Mouse (Mus musculus) heart, adult 11 months (tissue): ENCODE results near the gene Hs3st3a1.
A peak's percentile ranks its signal among the peaks of the same experiment; 100 is the strongest.

Source experiments
- DNase-seq: peaks from one replicate; pipeline ENCODE4 v3.0.0; 2022

The Hs3st3a1 gene

GRCm38 (mm10) chr11:64489587-64490433 is 54.7 kb downstream of the Hs3st3a1 start:
- peak; percentile 54 for DNase-seq

GRCm38 (mm10) chr11:64494448-64494847 is 59.3 kb downstream of the Hs3st3a1 start:
- peak; percentile 64 for DNase-seq

DNA sequence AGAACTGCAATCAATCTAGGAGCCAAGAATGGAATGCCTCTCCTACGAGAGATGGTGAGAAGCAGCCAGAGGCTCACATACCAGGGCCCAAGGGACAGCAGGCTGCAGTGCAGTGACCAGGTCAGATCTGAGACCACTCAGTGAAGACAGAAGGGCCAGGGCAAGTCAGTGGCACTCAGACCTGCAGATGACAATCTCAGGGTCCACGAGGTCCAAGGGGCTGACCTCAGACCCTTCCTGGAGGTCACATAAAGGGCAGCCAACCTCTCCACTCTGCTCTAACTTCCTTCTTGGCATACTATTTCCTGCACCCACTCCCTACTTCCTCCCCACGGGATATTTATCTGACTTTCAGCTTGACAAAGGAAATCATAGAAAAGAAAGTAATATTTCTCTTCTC is 60.8 kb downstream of the Hs3st3a1 start:
- peak; percentile 91 for DNase-seq

DNA sequence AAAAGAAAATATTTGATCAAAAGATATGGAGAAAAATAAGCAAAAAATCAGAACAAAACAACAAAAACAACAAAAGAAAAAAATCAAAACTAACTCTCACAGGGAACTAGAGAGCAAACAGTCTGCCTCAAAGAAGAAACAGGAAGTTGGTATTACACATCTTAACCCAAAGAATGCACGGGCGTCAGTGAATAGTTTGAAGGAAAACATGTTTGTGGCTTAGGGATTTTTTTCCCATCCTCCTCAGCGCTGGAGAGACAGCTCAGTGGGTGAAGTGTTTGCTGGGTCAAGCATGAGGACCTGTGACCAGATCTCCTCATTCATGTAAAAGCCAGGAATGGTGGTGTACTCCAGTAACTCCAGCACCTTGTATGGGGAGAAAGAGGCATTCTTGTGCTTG is 61.5 kb downstream of the Hs3st3a1 start:
- no peak for DNase-seq

DNA sequence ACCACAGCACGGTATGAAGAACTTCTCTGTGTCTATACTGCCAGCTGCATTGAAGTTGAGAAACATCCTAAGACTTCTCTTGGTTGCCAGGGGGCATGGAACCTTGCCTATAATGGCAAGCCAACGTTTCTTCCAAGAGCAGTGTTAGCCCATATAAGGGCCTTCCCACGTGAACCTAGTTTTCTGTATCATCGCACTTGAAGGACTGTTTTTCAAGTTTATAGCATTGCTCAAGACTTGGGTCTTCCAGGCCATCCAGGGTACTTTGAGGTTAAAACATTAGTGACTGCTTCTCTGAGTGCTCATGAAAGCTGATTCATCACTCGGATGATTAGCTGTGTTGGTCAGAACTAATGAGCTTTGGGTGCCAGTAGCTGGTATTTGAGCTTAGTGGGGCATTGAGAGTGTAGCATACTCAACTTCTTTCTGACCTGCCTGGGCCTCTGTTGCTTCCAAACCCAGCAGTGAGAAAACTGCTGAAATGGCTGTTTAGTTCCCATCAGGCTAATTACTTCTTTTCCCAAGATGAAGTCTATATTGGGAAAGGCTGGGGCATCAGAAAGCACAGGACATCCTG is 65.5 kb downstream of the Hs3st3a1 start:
- DNase-seq: no peak

DNA sequence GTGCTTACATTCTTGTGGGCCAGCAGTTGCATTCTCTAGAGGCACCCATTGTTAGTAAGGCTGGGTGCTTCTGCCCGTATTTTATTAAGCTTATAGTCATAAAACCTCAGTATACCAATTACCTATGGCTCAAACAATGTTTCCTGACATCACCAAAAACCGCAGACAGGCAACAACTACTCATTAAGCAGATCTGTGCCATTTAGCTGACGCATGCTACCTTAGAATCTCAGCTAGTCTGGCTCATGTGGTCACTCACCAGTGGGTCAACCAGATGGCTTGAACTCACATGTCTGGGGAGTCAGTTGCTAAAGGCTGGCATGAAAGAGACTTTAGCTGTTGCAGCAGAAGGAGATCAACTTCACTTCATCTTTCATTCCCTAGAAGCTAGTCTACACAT is 67.9 kb downstream of the Hs3st3a1 start:
- DNase-seq: no peak

DNA sequence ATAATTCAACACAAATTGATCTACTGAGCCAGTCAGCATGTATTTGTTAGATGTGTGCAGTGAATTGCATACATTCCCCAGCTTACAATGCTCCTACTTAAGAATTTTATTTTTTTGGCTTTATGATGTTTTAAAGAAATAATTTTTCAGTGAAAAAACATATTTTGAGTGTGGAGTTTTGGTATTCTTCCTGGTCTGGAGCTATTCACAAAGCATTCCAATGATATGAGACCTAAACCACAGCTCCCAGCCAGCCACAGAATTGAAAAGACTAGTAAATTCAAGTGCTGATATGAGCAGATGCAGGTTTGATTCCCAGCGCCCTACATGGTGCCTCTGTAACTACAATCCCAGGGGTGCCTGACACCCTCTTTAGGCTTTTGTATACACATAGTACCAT is 70.8 kb downstream of the Hs3st3a1 start:
- DNase-seq: no peak

DNA sequence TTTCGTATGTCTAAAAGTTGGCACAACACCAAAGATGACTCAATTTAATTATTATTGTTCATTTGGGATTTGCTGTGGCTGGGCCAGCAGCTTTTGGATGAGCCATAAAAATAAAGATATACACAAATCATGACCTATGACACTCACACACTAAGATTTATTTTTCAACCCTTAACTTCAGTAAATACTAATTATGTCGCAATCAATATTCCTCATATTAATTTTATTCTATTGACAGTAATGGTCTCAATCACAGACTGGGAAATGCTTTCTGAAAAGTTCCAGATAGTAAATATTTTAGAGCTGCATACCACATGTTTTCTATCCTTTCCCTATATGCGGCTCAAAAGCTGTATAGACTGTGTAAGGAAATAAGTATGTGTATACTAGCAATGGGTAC is 71.9 kb downstream of the Hs3st3a1 start:
- no peak for DNase-seq

- DNase-seq: no peak
These were observed 74.0 kb downstream of the Hs3st3a1 start for GRCm38 (mm10) chr11:64509106-64509505.

DNA sequence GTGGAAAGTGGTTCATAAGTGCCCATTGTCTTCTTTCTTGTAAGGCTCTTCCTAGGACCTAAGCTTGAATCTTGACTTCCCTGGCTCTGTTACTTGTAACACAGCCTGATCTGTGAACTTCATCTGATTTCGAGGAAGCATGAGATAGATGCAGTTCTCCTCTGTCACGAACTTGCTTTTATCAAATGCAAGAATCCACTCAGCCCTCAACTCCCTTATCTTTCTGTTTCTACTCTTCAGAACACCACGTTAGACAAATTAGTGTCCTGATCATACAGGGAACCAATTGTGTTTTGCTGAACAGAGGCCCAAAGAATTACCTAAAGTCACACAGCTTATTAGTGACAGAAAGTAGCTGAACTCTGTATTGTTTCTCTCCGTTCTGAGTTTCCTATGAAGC is 77.2 kb downstream of the Hs3st3a1 start:
- DNase-seq: peak; percentile 14

DNA sequence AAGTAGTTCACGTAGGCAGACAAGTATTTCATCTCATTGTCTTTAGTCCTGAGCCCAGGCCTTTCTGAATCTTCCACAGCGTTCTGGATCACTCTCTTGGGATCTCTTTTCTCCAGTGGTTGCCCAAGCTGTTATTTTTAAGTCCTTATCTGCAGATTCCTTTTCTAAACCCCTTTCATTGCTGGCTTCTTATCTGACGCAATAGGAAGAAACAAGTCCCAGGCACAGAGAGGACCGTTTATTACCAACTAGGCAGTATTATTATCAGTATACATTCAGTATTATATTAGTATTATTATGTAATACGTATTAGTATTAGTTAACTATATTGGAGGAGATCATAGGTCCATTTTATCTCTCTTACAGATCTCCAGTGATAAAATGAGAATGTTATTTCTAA is 78.3 kb downstream of the Hs3st3a1 start:
- no peak for DNase-seq

GRCm38 (mm10) chr11:64516712-64517589 is 81.8 kb downstream of the Hs3st3a1 start:
- DNase-seq: peak; percentile 90

DNA sequence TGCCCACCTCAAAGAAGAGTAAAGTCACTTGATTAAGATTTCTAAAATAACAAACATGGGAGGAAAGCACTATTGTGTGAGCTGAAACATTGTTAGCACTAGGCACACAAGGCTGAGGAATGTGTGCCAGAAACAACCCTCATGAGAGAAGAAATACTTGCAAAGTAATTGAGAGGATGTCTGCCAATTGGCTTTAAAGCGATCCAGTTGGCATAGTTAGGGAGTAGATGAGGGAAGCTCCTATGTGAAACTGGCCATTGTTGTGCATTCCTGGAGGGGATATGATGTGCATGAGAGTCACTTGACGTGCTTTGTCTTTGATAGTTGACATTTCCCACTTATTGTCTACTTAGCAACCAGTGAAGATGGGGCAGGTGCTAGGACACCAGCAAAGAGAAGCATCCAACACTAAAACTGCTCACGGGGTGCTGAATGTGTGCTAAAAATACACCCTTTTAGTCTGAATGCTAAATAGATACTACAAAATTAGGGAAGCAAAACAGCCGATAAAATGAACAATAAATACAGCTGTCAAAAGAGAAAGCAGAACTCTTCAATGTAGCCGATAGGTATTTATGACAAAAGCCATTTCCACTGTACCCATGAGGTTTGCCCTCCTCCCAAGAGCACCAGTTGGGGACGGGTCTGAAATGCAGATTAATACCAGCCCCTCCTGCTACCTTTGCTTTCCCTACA is 83.2 kb downstream of the Hs3st3a1 start:
- peak; percentile 84 for DNase-seq

- DNase-seq: peak; percentile 65
These were observed 89.0 kb downstream of the Hs3st3a1 start for GRCm38 (mm10) chr11:64523993-64524570.

DNA sequence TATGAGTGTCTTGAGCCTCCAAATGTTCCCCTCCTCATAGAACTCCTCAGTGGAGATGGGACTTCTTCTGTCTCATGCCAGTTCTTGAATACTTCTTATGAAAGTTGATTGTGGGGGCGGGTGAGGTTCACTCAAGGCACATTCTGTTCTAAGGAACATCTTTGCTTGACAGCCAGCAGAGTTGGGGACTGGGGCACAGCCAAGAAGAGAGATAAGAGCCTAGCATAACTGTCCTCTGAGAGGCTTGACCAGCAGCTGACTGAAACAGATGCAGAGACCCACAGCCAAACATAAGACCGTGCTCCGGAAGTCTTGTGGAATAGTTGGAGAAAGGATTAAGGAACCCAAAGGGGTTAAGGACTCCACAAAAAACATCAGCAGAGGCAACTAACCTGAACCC is 102.1 kb downstream of the Hs3st3a1 start:
- DNase-seq: peak; percentile 99

DNA sequence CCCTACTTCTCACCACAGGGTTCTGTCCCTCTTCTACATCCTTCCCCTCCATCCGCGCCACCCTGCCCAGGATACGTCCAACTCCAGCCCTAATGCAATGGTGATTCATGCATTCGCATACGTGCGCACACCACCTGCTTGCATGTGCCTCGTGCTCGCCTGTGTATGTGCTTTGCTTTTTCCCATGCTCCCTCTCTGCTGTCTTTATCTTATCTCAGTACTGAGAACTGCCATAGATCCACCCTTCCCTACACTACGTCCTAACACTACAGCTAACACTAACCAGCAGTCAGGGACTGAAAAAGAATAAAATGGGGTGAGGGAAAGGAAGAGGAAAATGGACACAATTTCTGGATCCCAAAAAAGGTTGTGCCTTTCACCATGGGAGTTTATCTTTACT is 106.7 kb downstream of the Hs3st3a1 start:
- DNase-seq: peak; percentile 64

DNA sequence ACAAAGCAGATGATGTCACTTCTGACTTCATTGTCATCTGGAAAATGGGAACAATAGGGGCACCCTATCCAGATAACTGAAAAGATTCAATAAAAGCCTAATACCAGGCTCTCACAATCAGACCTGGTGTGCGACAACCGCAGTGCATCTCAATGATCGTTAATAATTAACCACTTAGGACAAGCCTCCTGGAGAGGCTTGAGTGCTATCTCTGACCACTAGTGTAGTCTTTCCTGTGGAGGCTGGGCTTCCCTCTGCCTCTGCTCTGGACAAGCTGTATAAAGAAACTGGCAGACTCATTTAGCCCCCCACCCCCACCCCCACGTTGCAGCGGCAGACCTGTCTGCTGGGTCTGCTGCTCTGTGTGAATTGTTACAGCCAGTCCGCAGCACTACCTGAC is 107.2 kb downstream of the Hs3st3a1 start:
- DNase-seq: peak; percentile 49

GRCm38 (mm10) chr11:64543181-64543641 is 108.1 kb downstream of the Hs3st3a1 start:
- peak; percentile 74 for DNase-seq

- DNase-seq: peak; percentile 72
These were observed 109.1 kb downstream of the Hs3st3a1 start for GRCm38 (mm10) chr11:64544236-64544635.

DNA sequence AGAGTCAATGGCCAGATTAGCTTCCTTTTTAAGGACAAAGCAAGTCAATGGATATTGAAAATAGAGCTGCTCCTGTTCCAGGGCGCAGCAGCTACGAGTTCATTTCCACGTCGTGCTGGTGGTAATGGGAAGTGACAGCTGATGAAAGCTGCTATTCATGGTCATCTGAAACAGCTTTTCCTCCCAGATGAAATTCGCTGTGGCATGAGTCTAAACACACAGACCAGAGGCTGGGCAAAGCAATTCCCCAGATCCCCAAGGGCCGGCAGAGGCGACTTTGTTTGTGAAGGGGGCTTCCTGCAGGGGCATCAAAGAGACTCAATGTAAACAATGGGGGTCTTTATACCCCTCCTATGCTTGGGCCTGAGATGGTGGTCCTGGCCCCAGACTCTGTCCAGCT is 114.2 kb downstream of the Hs3st3a1 start:
- peak; percentile 71 for DNase-seq

DNA sequence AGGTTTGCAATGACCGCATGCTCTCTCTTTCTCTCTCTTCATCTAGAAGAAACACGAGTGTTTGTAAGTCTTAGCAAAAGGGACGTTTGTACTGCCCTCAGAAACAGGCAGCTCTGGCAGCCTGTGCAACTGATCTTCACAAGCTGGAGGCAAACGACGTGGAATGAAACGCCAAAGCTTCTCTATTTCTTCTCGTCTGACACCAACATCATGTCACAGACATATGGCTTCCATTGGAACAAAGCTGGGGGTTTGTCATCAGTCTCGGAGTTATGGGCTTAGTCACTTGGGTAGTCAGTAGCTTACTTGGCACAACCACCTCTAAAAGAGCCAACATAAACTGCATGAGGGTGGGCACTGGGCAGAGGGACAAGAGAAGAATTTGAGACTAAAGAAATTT is 114.8 kb downstream of the Hs3st3a1 start:
- peak; percentile 43 for DNase-seq

DNA sequence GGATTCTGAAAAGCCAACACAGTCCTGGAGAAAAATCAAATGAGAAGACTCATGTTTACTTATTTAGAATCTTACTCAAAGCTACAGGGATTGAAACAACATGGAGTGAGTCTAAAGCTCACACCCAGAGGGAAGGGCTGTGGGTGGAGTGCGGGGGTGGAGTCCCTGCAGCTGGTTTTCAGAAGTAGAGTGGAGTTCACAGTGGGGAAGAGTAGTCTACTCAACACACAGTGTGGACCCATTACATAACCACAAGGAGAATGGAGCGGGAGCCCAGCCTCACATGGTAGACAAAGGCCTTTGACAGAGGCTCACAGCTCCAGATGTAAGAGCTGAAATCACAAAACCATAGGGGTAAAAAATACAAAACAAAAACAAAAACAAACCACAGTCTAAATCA is 123.2 kb downstream of the Hs3st3a1 start:
- DNase-seq: peak; percentile 90
